Mouse (Mus musculus) small intestine, adult 2 months (tissue): ENCODE results near the gene Prdm8.

ENCODE experiments used
- CTCF ChIP-seq: fragments of 200-500 bp; IDR thresholded peaks from 2 replicates; pipeline ENCODE4 v1.5.1; 2012; ENCODE audit warnings: low read depth, mild to moderate bottlenecking, control low read depth, inconsistent platforms, low read length, moderate library complexity, mixed read lengths; ENCODE audit not compliant: insufficient replicate concordance, insufficient read length; ENCODE audit errors: extremely low read depth
- POLR2A ChIP-seq: fragments of 200-500 bp; IDR thresholded peaks from 2 replicates; pipeline ENCODE4 v1.6.1; 2012; ENCODE audit warnings: low read depth, mild to moderate bottlenecking, control low read depth, inconsistent platforms, low read length, moderate library complexity

- TF ChIP-seq POLR2A (0 out of 2 replicates have a peak, but pooled peaks have one; percentile 21), CTCF (peak; percentile 76)
Observed at GRCm38 (mm10) chr5:98184971-98185805, 18.2 kb downstream of the Prdm8 start.
